ENCODE assay signal across 8 mouse cellular contexts in the genomic region with DNA sequence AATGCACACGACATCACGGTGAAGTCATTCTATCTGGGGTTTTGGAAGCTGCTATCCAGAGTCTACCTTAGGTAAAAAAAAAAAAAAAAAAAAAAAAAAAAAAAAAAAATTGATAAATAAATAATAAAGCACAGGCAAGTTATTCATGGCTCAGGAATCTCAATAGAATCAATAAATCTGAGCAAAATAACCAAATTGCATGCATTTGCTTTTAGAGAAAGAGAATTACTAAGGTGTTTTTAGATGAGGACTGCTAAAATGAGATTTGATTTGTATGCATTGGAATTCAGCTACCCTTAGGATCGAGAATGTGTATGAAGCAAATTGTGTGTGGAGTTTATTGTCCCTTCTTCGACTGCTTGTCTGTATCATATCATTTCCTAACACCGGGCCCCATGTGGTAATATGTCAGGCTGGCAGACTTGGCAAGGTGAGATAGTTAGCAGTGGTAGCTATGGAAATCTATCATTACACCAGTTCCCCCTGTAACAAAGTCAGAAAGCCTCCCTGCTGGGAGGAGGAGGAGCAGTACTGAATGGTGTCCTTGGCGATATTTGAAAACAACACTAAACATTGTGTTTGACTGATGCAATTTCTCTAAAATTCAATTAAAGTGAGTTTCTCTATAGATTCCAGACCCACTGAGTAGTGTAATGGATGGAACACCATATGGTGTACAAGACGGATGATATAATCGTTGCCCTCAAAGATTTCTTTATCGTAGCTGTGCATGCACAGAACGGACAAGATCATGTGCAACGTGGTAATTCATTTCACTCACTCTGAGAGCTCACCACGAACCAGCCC. TPM values are rescaled to one million over a fixed set of nuclear protein-coding genes. Genes with fewer than 3 reads are reported as not detected.
DNase-seq lines count a peak whose midpoint lies in the region; ATAC-seq and TF ChIP-seq lines count a peak whose summit lies in the region.

No protein-coding gene starts in this region.

- no peaks in the 10 kb centered on the region for H3K27me3 ChIP-seq in heart, embryonic 15.5 days
- H3K27me3 ChIP-seq in hindbrain, embryonic 15.5 days: no peaks in the 10 kb centered on the region
- no peaks in the 10 kb centered on the region for H3K27me3 ChIP-seq in midbrain, embryonic 13.5 days

- TF ChIP-seq CTCF in brain, embryonic 14.5 days (IDR thresholded peaks at IDR 0.05; ENCODE audit: borderline replicate concordance, extremely low read depth, insufficient read depth, insufficient read length): no peak

- ATAC-seq in heart, embryonic 15.5 days (replicated peaks; ENCODE audit: insufficient number of reproducible peaks, insufficient read depth, low FRiP score, low read depth): no peak
- no peak for ATAC-seq in hindbrain, embryonic 15.5 days (ENCODE audit: low FRiP score, low read depth)
- no peak; the same call in 1 of the 2 replicates for ATAC-seq in midbrain, embryonic 13.5 days

- 68% methylated on average over 12 of the region's 12 CpGs for WGBS in heart, embryonic 15.5 days
- WGBS in hindbrain, embryonic 15.5 days: 58% methylated on average over 12 of the region's 12 CpGs
- WGBS in midbrain, embryonic 13.5 days: 66% methylated on average over 12 of the region's 12 CpGs

- peaks cover 8% of the 10 kb centered on the region for H3K4me1 ChIP-seq in heart, embryonic 15.5 days (replicated peaks)
- peaks cover 8% of the 10 kb centered on the region for H3K4me1 ChIP-seq in hindbrain, embryonic 15.5 days (replicated peaks)
- H3K4me1 ChIP-seq in midbrain, embryonic 13.5 days (replicated peaks): peaks cover 10% of the 10 kb centered on the region

- H3K36me3 ChIP-seq in heart, embryonic 15.5 days: no peaks in the 10 kb centered on the region
- H3K36me3 ChIP-seq in hindbrain, embryonic 15.5 days: no peaks in the 10 kb centered on the region
- H3K36me3 ChIP-seq in midbrain, embryonic 13.5 days: no peaks in the 10 kb centered on the region

- no peak overlapping the region for H3K27ac ChIP-seq in heart, embryonic 15.5 days
- H3K27ac ChIP-seq in hindbrain, embryonic 15.5 days (replicated peaks): 0 out of 2 replicates have a peak overlapping the region, but pooled peaks have one; percentile 9
- no peak overlapping the region for H3K27ac ChIP-seq in midbrain, embryonic 13.5 days

- peak overlapping the region; percentile 84 for H3K4me2 ChIP-seq in heart, embryonic 15.5 days
- H3K4me2 ChIP-seq in hindbrain, embryonic 15.5 days: peak overlapping the region; percentile 89
- peak overlapping the region; percentile 87 for H3K4me2 ChIP-seq in midbrain, embryonic 13.5 days (replicated peaks)

- H3K4me3 ChIP-seq in heart, embryonic 15.5 days: peak overlapping the region; percentile 61
- peak overlapping the region; percentile 72 for H3K4me3 ChIP-seq in hindbrain, embryonic 15.5 days
- peak overlapping the region; percentile 67 for H3K4me3 ChIP-seq in midbrain, embryonic 13.5 days (replicated peaks)

- no peak for DNase-seq in heart, postnatal 4 days
- DNase-seq in brain, embryonic 14.5 days (ENCODE audit: low read depth): peak; percentile 71
- DNase-seq in gastrocnemius, postnatal 4 days (ENCODE audit: low spot score in 2 of 2): no peak
- no peak for DNase-seq in lung, postnatal 25 days (ENCODE audit: low spot score)
- no peak for DNase-seq in testis, postnatal 10 days (ENCODE audit: low spot score)

- no peak for TF ChIP-seq POLR2A in brain, embryonic 14.5 days (IDR thresholded peaks at IDR 0.05; ENCODE audit: borderline replicate concordance, extremely low read depth, insufficient read depth, insufficient read length, poor library complexity, severe bottlenecking)

- H3K9me3 ChIP-seq in heart, embryonic 15.5 days (replicated peaks): no peaks in the 10 kb centered on the region
- no peaks in the 10 kb centered on the region for H3K9me3 ChIP-seq in hindbrain, embryonic 15.5 days
- no peaks in the 10 kb centered on the region for H3K9me3 ChIP-seq in midbrain, embryonic 13.5 days

- H3K9ac ChIP-seq in heart, embryonic 15.5 days: no peak overlapping the region
- no peak overlapping the region for H3K9ac ChIP-seq in hindbrain, embryonic 15.5 days
- no peak overlapping the region for H3K9ac ChIP-seq in midbrain, embryonic 13.5 days (replicated peaks)

RNA-seq across cellular contexts. Expression of a gene that starts 7.2 kb away (rescaled TPM):
- 57.5 and 71.7 TPM in 2 replicates for polyA plus RNA-seq in heart, embryonic 15.5 days (2015; fragmentation: Nextera tagmentation; extraction: Ambion mirVana)
- total RNA-seq in heart, postnatal 4 days (2021): 10 to 100 TPM; 20.9 to 24.0 TPM
- polyA plus RNA-seq in brain, embryonic 14.5 days (2012; rRNA removed): 27.6 and 38.6 TPM in 2 replicates
- polyA plus RNA-seq in hindbrain, embryonic 15.5 days (2015; fragmentation: Nextera tagmentation; extraction: Ambion mirVana): 51.3 and 56.1 TPM in 2 replicates
- polyA plus RNA-seq in midbrain, embryonic 13.5 days (2015; fragmentation: Nextera tagmentation; extraction: Ambion mirVana): 68.1 and 71.4 TPM in 2 replicates
- total RNA-seq in gastrocnemius, postnatal 4 days (2021): 10 to 100 TPM; 15.7 to 18.0 TPM

RNA-seq across cellular contexts. Expression of a gene that starts 7.3 kb away (rescaled TPM):
- 1.3 and 1.5 TPM in 2 replicates for polyA plus RNA-seq in heart, embryonic 15.5 days (2015; fragmentation: Nextera tagmentation; extraction: Ambion mirVana)
- 1 to 10 TPM in 1 of 2 experiments, under 1 TPM in 1; 0.98 to 1.2 TPM for total RNA-seq in heart, postnatal 4 days (2021)
- polyA plus RNA-seq in brain, embryonic 14.5 days (2012; rRNA removed): 0.66 and 0.92 TPM in 2 replicates
- polyA plus RNA-seq in hindbrain, embryonic 15.5 days (2015; fragmentation: Nextera tagmentation; extraction: Ambion mirVana): 1.7 and 2.2 TPM in 2 replicates
- polyA plus RNA-seq in midbrain, embryonic 13.5 days (2015; fragmentation: Nextera tagmentation; extraction: Ambion mirVana): 1.3 TPM in 2 replicates
- 1 to 10 TPM in 1 of 2 experiments, under 1 TPM in 1; 0.73 to 1.4 TPM for total RNA-seq in gastrocnemius, postnatal 4 days (2021)

RNA-seq across cellular contexts. Expression of a gene that starts 10.6 kb away (rescaled TPM):
- polyA plus RNA-seq in heart, embryonic 15.5 days (2015; fragmentation: Nextera tagmentation; extraction: Ambion mirVana): 6.2 and 6.4 TPM in 2 replicates
- total RNA-seq in heart, postnatal 4 days (2021): 1 to 10 TPM; 6.9 to 8.7 TPM
- 10.1 TPM in 2 replicates for polyA plus RNA-seq in brain, embryonic 14.5 days (2012; rRNA removed)
- polyA plus RNA-seq in hindbrain, embryonic 15.5 days (2015; fragmentation: Nextera tagmentation; extraction: Ambion mirVana): 7.9 and 8.4 TPM in 2 replicates
- polyA plus RNA-seq in midbrain, embryonic 13.5 days (2015; fragmentation: Nextera tagmentation; extraction: Ambion mirVana): 8.9 and 9.0 TPM in 2 replicates
- total RNA-seq in gastrocnemius, postnatal 4 days (2021): 10 to 100 TPM; 10.6 to 11.5 TPM

RNA-seq across cellular contexts. Expression of a gene that starts 58.1 kb away (rescaled TPM):
- polyA plus RNA-seq in heart, embryonic 15.5 days (2015; fragmentation: Nextera tagmentation; extraction: Ambion mirVana): 16.4 and 21.3 TPM in 2 replicates
- total RNA-seq in heart, postnatal 4 days (2021): 10 to 100 TPM; 68.4 to 73.6 TPM
- polyA plus RNA-seq in brain, embryonic 14.5 days (2012; rRNA removed): 31.6 and 33.8 TPM in 2 replicates
- 12.4 TPM in 2 replicates for polyA plus RNA-seq in hindbrain, embryonic 15.5 days (2015; fragmentation: Nextera tagmentation; extraction: Ambion mirVana)
- 12.6 and 13.5 TPM in 2 replicates for polyA plus RNA-seq in midbrain, embryonic 13.5 days (2015; fragmentation: Nextera tagmentation; extraction: Ambion mirVana)
- 10 to 100 TPM; 59.6 to 60.9 TPM for total RNA-seq in gastrocnemius, postnatal 4 days (2021)
